Mouse (Mus musculus) lung, postnatal 36 days (tissue): ENCODE data around the gene Zfp62.
A peak's percentile ranks its signal among the peaks of the same experiment; 100 is the strongest.
"Not testable (repeated sequence)": the region's sequence is repeated elsewhere in the genome, so short reads cannot be mapped to it uniquely, and the experiment has no call there.

ENCODE experiments used
- DNase-seq: peaks from one replicate; pipeline ENCODE4 v3.0.0; 2022; ENCODE audit warnings: mixed read lengths

Gene Zfp62

GRCm38 (mm10) chr11:49203129-49203768 is at the start of gene Zfp62:
Gene Zfp62, plus strand, starts transcription at chr11:49203292.
- DNase-seq: peak; percentile 96

- DNase-seq: no peak
Measured at GRCm38 (mm10) chr11:49154077-49154476, 49.0 kb upstream of the Zfp62 start, which contains the start of gene Olfr1394. Gene Olfr1394, plus strand, starts transcription at chr11:49154377.

- no peak for DNase-seq
Measured at GRCm38 (mm10) chr11:49156821-49157814, 46.0 kb upstream of the Zfp62 start.

GRCm38 (mm10) chr11:49168839-49169611 is 34.1 kb upstream of the Zfp62 start:
- DNase-seq: no peak

GRCm38 (mm10) chr11:49170576-49170975 is 32.5 kb upstream of the Zfp62 start:
- peak; percentile 30 for DNase-seq

- no peak for DNase-seq
Measured at GRCm38 (mm10) chr11:49175345-49175744, 27.7 kb upstream of the Zfp62 start.

GRCm38 (mm10) chr11:49176047-49176779 is 26.9 kb upstream of the Zfp62 start:
- DNase-seq: not testable (repeated sequence)

- DNase-seq: no peak
Measured at GRCm38 (mm10) chr11:49183172-49183571, 19.9 kb upstream of the Zfp62 start.

- no peak for DNase-seq
Measured at GRCm38 (mm10) chr11:49186452-49186851, 16.6 kb upstream of the Zfp62 start.

GRCm38 (mm10) chr11:49186955-49187488 is 16.1 kb upstream of the Zfp62 start, which contains the start of gene Btnl9:
Gene Btnl9, minus strand, starts transcription at chr11:49187159.
- no peak for DNase-seq

GRCm38 (mm10) chr11:49187701-49188100 is 15.4 kb upstream of the Zfp62 start:
- DNase-seq: no peak

- peak; percentile 94 for DNase-seq
Measured at GRCm38 (mm10) chr11:49189737-49190136, 13.4 kb upstream of the Zfp62 start.

- no peak for DNase-seq
Measured at GRCm38 (mm10) chr11:49191083-49191482, 12.0 kb upstream of the Zfp62 start.

- DNase-seq: not testable (repeated sequence)
Measured at GRCm38 (mm10) chr11:49194771-49195170, 8.3 kb upstream of the Zfp62 start.

GRCm38 (mm10) chr11:49195819-49196322 is 7.2 kb upstream of the Zfp62 start:
- peak; percentile 68 for DNase-seq

- no peak for DNase-seq
Measured at GRCm38 (mm10) chr11:49200666-49201065, 2.4 kb upstream of the Zfp62 start.

- DNase-seq: no peak
Measured at GRCm38 (mm10) chr11:49201142-49201541, 1.9 kb upstream of the Zfp62 start.

GRCm38 (mm10) chr11:49202071-49202470 is 1.0 kb upstream of the Zfp62 start:
- no peak for DNase-seq

- DNase-seq: peak; percentile 20
Measured at GRCm38 (mm10) chr11:49202523-49203061, 500 bp upstream of the Zfp62 start.

- DNase-seq: peak; percentile 49
Measured at GRCm38 (mm10) chr11:49203771-49204497, 842 bp downstream of the Zfp62 start.
